Mouse (Mus musculus): ENCODE data around the gene Adar.

Adar gene

GRCm38 (mm10) chr3:89714359-89715206 lies at the start of gene Adar:
Gene Adar (plus strand): TSS chr3:89715022.
- DNase-seq: peak; percentile 27 to 34

- no peak for DNase-seq
Measured at GRCm38 (mm10) chr3:89667131-89667530, 47.7 kb upstream of the Adar start.

- no peak for DNase-seq
Measured at GRCm38 (mm10) chr3:89671334-89671733, 43.5 kb upstream of the Adar start.

- DNase-seq: peak in 1 of 2 experiments; percentile 30
Measured at GRCm38 (mm10) chr3:89672573-89673317, 42.1 kb upstream of the Adar start.

GRCm38 (mm10) chr3:89677617-89678016 lies 37.2 kb upstream of the Adar start:
- no peak for DNase-seq

GRCm38 (mm10) chr3:89686031-89686430 lies 28.8 kb upstream of the Adar start:
- no peak for DNase-seq

GRCm38 (mm10) chr3:89688694-89689581 lies 25.9 kb upstream of the Adar start:
- DNase-seq: peak; percentile 46

GRCm38 (mm10) chr3:89691776-89692175 lies 23.0 kb upstream of the Adar start:
- no peak for DNase-seq

GRCm38 (mm10) chr3:89696152-89696821 lies 18.5 kb upstream of the Adar start:
- no peak for DNase-seq

GRCm38 (mm10) chr3:89698958-89699357 lies 15.9 kb upstream of the Adar start:
- no peak for DNase-seq

- DNase-seq: no peak
Measured at GRCm38 (mm10) chr3:89700461-89700860, 14.4 kb upstream of the Adar start.

- DNase-seq: no peak
Measured at GRCm38 (mm10) chr3:89703596-89703995, 11.2 kb upstream of the Adar start.

- DNase-seq: no peak
Measured at GRCm38 (mm10) chr3:89704064-89704463, 10.8 kb upstream of the Adar start.

GRCm38 (mm10) chr3:89715207-89715966 lies 565 bp downstream of the Adar start:
- peak; percentile 9 to 11 for DNase-seq

- DNase-seq: no peak
Measured at GRCm38 (mm10) chr3:89715967-89716256, 1.1 kb downstream of the Adar start.

GRCm38 (mm10) chr3:89722032-89722431 lies 7.2 kb downstream of the Adar start:
- DNase-seq: no peak

- DNase-seq: no peak
Measured at GRCm38 (mm10) chr3:89723400-89724084, 8.7 kb downstream of the Adar start.

GRCm38 (mm10) chr3:89727028-89727427 lies 12.2 kb downstream of the Adar start:
- DNase-seq: peak; percentile 26 to 30

GRCm38 (mm10) chr3:89728848-89729247 lies 14.0 kb downstream of the Adar start:
- DNase-seq: no peak

GRCm38 (mm10) chr3:89730350-89731331 lies 15.8 kb downstream of the Adar start:
- DNase-seq: peak; percentile 87 to 93

All from thymus, adult 18-20 months (tissue).